Mouse (Mus musculus) right cerebral cortex, postnatal 14 days (tissue): ENCODE measurements at regions not wholly inside any gene's neighbourhood (a gene's known extent, or its start where the extent isn't known, plus 50 kb on each side); places are given as distances from the start of the nearest gene placed in this dataset.
"Not testable (repeated sequence)": the region's sequence is repeated elsewhere in the genome, so short reads cannot be mapped to it uniquely, and the experiment has no call there.

ENCODE experiments used
- DNase-seq: peaks from one replicate; pipeline ENCODE4 v3.0.0; 2022

DNA sequence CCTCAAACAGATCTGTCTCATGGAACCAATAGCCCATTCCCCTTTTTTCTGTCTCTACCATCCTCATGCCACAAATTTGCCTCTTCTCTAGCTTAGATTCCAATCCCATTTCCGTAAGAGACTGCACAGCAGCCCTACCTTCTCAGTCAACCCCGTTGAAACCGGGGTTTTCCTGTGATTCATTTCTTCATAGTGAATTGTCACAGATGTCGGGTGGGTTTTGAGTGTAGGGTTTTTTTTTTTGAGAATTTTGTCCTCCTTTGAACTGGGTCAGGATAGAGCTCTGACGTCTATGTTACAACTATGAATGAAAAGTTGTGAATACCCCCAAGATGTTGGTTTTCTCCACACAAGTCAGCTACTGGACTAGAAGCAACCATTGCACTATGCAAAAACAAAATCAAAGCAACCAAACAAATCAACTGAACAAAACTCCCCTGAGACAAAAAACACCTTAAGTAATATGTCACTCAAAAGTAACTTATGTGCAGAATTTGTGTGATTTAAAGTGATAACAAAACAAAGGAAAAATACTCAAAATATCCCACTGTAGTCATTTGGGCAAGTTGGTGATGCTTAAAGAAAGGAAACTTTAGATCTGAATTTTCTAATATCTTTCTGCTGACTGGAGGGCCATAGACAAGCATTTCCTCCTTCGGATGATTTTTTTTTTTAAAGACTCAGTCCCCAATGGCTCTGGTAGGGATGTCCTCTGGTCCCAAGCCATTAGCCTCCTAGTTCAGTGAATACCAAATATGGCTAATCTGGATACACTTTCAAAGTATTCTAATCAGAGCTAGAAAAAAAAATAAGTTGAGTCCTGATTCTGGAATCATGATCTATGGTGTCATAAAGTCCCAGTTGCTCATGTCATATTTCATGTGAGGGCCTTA, 120.7 kb upstream of the Tet2 start:
- DNase-seq: no peak

DNA sequence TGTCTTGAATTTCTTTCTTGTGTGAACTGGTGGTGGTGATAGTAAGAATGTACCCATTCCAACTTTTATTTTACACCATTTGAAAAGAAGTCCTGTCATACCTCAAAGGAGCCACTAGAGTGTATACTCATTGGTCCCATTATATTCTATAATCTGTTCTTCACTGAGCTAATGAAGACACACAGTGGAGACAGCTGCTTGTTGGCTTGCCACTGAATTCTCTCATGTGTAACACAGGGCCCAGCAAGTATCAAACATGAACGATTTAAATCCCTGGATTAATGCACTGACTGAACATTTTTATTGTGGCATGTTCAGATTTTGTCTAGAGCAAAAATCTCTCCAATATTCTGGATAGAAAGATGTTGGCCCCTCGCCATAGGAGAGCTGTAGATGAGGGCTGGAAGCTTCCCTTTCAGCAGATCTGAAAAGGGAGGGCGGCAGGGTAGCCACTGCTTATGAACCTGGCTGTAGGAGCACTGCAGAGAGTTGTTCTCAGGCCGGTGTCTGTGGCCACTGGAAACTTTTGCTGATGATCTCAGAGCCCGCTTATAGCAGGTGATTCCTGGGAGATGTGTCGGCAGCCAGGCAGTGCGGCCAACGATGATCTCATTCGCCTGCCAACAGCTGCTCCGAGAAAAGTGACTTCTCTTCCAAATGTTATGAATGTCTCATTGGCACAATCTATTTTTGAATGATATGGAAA, 128.0 kb upstream of the Tet2 start:
- peak; percentile 36 for DNase-seq

DNA sequence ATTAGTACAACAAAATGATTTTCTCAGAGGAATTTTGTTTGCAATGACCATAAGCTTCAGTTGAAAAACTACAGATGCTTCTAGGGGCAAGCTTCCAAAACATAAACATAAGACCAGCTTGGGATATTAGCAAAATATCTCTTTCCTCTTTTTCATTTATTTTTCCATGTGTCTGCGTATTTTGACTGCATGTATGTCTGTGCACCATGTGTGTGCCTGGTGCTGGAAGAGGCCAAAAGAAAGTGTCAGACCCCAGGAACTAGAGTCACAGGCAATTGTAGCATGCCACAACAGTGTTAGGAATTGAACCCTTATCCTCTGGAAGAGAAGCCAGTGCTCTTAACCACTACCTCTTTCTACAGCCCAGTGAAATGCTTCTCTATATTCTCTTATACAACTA, 133.0 kb upstream of the Tet2 start:
- no peak for DNase-seq

DNA sequence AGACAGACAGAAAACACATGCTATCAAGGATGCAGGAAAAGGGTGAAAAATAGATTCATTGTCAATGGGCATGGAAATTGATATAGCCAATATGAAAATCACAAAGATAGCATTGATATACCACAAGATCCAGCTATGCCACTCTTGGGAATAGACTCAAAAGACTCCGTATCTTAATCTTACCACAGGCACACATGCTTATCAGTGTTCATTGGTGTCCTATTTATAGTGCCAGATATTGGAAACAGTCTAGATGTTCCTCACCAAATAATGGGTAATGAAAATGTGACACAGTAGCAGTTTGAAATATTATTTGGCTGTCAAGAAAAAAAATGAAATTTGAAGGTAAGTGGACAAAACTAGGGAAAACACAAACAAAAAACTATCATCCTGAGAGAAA, 135.0 kb upstream of the Tet2 start:
- DNase-seq: no peak

DNA sequence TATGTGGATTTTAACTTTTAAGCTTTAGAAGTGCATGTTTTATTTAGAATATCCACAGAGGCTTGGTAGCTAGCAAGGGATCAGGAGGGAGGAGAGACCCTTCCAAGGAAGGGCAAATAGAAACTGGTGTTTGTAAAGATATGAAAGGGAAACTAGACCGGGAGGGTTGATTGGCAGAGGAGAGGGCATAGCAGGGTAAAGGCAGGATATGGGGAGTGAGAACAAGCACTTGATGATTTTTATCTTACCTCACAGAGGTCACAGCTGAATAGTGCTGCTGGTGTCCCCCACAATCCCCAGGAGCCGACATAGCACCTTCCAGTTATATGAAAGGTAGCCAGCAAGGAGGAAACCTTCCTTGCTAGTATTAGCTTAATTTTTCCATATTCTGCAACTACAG, 135.4 kb upstream of the Tet2 start:
- DNase-seq: no peak

DNA sequence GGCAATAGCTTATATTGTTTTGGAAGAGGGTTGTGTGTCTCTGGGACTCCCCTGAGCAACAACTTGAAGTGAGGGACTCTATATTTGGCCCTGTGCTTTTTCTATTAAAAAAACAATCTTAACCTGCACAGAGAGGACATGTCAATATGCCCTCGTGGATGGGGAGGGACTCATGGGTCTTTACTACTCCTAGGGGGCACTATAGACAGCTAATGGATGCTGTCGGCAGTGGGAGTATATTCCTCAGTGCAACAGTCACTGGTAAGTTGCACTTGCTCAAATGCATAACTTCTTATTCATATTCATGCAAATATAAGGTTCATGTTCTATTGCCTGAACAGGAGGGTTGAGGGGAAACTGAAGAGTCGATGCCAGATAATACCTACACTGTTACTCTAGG, 135.9 kb upstream of the Tet2 start:
- no peak for DNase-seq

DNA sequence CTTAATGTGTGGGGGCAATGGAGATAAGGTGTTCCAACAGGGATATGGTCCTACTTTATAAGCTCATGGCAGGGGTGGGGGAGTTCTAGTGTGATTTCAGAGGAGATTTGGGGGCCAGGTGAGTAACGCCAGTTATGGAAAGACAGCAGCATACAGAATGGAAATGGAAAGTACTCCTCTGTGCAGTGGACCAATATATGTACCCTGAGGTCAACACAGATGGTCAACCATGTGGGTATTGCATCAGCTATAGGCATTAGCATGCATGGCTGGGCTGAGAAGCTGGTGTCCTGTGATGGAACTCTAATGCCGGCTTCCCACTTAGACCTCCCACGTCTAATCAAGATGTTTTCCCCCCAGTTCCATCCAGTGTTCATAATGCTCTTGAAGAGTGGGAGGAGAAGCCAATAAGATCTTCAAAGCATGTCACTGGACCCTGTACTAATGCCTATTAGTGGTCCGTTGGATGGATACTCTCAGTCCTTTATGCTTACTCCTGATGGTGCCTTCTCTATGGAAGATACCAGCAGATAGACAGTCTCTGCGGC, 139.3 kb upstream of the Tet2 start:
- DNase-seq: no peak

DNA sequence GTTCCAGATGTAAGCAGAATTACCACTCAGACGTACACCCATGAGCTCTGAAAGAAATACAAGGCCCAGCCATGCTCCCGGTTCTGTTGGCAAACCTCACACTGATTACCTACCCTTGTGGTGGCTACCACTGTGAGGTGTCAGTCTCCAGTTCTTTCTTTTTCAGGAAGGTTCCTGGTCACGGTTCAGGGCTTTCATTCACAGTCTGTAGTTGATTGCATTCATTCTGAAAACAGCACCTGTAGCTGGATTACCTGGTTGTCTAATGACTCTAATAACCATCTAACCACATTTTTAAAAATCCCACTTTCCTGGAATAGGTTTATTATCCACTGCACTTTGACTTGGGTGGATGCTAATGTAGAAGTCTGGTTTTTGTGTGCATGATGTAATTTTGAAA, 139.8 kb upstream of the Tet2 start:
- DNase-seq: no peak

DNA sequence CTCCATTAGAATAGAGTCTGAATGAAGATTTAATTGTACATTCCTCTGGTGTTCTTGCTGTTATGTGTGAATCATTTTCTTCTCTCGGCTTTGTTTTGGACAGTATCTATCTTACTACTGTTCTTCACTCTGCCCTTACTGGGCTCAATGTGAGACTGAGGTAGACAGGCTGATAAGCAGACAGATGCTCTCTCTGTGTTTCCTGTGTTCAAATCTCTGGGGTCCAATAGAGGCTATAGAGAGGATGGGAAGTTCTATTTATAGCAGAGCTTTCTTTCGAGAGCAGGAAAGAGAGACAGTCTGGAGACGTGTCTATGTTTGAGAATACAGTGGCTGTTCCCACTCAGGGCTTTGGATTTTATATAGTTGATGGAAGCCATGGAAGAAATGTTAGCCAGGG, 140.5 kb upstream of the Tet2 start:
- no peak for DNase-seq

DNA sequence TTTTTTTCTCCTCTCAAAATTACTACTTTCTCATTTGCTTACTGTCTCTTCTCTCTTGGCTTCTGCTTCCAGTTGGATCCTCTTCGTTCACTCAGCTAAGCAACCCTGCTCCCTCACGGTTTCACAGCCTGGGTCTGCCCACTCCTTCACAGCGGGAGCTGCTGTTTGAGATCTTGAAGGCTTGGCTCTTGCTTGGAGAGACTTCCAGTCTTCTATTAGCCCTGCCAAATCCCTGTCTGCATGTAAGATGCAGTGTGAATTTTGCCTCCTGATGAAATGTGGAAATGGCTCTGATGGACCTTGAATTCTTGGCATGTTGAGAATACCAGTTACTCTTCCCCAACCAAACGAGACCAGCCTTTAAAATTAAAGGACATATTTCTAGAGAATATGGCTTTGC, 149.1 kb upstream of the Tet2 start:
- DNase-seq: peak; percentile 13

DNA sequence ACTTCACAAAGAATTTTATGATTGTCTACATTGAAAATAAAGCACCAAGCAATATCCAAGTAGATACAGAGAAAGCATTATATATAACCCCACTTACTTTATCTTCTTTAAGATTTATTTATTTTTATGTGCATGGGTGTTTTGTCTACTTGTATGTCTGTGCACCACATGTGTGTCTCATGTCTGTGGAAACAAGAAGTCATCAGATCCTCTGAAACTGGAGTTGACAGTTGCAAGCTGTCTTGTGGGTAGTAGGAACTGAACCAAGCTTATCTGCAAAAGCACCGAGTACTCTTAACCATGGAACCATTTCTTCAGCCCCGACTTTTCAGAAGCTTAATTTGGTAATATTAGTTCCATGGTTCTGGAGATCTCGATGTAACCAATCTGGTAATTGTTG, 151.2 kb upstream of the Tet2 start:
- DNase-seq: no peak

DNA sequence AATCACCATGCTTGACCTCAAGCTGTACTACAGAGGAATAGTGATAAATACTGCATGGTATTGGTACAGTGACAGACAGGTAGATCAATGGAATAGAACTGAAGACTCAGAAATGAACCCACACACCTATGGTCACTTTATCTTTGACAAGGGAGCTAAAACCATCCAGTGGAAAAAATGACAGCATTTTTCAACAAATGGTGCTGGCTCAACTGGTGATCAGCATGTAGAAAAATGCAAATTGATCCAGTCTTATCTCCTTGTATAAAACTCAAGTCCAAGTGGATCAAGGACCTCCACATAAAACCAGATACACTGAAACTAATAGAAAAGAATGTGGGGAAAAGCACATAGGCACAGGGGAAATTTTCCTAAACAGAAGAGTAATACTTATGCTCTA, 159.9 kb upstream of the Tet2 start:
- DNase-seq: not testable (repeated sequence)

DNA sequence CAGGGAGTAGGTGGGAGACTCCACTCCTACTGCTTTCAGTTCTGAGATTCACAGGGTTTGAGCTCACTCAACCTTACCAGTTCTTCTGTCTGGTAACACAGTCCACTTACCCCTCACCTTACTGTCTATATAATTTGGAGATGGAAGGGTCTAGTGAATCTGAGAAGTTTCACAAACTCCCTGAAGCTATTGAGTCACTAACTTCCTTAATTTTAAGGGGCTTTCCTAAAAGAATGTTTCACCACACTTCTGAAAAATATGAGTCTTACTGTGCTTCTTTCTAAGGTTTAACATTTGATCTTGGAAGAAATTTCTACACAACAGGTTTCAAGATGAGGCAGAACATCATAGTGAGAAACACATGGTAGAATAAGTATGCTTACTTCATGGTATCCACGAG, 166.6 kb upstream of the Tet2 start:
- DNase-seq: no peak

DNA sequence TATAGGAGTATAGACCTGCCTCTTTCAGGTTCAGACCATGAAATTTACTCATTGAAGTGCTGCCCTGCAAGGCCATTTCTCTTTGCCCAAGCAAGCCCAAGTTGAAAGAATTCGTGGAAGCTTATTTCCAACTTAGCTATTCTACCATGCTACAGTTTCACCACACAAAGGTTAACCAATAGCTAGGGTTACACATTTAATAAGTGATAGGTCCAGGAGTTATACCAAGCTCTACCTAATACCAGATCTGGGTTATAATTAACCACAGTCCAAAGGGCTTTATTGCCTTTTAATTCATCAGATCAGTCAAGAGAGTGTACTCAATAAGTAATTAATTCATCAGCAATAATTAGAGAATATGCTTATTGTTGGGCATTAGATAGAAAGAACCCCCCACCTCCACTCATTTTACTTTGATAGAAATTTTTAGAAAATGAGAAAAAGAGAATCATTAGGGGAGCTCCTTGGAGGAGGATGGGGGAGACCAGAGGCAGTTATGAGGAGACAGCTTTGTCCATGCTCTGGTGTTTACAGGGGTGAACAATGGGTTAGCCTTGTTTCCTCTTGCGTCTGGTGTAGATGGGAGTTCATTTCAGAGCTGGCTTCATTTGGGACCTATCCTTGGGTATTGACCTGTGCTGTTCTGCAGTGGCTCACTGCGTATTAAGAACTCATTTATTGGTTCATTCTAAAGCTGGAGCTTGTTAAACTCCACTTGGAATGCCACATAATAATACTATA, 177.8 kb upstream of the Tet2 start:
- DNase-seq: no peak

DNA sequence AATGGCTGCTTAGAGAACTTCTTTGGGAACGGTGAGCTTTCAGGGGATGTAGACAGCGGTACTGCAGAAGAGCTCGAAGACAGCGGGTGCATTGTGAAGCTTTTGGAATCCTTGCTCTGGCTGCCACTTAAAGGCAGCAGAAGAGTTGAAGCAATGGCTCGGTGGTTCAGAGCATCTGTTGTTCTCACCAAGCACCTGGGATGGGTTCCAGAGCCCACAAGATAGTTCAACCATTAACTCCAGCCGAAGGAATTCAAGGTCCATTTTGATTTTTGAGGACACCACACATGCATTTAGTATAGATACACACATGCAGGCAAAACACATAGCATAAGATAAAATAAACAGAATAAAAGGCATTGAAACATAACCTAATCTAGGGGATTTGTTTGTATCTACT, 181.9 kb upstream of the Tet2 start:
- DNase-seq: no peak

DNA sequence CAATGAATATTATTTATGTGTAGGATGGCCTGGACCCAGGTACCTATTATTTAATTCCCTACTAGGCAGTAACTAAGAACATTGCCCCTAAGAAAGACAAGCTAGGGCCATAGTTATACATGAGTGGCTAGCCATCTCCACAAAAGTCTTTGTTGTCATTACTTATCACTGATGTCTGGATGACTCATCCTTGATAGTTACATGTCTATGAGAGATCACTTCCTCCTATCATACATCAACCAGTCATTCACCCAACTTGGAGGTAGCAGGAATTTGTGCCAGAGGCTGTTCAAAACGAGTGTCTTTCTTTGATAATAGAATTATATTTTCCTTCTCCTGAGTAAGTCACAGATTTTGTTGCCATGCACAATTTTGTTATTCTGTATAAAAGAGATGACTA, 190.7 kb upstream of the Tet2 start:
- DNase-seq: no peak

DNA sequence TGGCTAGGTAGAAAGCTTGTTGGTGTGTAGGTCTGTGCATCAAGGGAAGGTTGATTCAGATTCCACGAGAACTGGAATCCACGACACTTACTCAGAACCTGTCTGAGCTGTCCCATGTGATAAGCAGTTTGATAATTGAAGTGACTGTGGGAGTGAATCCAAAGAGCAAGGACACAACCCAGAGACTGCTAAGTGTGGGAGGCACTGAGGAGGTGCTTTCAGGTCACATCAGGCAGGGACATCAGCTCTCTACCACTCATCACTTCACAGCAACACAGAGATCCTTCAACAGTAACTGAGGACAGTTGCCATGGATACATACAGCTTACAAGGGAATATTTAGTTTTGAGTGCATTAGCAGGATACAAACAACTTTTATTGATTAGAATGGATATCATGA, 194.0 kb upstream of the Tet2 start:
- DNase-seq: no peak

DNA sequence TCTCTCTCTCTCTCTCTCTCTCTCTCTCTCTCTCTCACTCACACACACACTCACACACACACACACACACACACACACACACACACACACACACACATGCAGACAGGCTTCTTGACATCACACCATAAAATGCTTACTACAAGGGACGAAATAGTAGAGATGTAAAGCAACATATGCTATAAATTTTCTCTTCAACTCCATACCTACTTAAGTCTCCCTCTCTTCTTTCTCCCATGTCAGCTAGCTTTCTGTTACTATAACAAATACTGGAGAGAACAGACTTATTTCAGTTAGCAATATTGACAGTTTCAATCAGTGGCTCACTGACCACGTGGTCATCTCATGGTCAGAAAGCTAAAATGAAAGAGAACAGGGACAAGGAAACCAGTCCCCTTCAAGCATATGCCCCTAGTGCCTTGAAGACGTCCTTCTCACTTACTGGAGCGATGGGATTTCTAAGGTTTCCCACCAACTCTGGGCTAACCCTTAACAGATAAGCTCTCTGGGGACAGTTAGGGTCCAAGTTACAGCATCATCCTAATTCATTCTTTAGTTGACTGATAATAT, 199.7 kb upstream of the Tet2 start:
- DNase-seq: no peak

DNA sequence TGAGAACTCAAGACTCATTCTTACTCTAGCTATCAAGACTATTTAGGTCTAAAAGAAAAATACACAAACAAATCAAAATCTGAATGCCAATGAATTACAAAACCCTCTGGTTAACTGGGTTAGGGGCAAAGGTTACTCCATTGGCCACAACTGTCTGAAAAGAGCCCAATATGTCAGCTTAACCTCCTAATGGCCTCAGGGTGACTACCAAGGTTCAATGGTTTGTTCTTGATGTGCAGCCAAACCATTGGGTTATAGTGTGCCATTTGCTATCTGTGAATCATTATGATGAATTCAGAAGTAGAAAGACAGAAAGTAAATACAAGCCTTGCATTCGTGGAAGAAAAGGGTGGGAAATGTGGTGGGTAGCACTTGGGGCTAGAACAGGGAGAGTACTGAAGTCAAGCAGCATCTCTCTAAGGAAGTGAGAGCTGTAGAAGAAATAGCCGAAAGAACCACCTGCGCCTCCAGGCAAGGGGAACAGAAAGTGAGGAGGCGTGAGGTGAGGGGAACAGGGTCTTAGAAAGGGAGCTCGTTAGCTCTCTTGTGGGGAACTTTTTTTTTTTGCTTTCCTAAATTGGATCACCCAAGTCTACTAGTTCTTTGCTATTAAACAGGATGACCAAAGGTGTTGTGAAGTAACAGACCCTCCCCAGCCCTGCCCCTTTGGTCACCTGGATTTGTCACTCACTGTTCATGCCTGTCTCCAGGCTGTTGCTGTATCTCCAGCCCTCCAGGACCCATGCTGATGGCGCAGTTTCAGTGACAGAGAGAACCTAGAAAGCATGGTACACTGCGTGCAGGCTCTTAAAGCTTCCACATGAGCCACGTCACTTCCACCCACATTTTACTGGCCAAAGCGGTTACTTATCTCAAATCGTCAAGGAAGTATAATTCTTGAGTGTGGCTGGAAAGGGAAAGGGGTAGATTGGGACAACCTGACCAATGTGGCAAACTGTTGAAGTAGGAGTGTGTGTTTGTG, 204.1 kb upstream of the Tet2 start:
- DNase-seq: no peak

DNA sequence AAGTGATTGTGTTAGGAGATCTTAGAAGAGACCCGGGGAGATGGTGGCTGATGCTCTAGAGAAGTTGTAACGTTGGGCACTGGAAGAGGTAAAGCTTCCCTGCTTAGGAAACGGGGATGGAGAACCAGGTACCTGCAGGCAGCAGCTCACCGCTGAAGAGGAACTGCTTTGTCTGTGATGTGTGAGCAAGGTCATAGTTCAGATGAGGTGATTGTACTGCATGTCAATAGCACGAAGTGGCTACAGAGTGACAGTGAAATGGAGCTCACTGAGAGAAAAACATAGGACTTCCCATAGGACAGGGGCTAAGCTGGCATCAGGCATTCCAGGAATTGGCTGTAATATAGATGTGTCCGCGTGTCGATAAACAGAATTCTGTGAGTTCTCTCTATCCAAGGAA, 205.1 kb upstream of the Tet2 start:
- DNase-seq: no peak

DNA sequence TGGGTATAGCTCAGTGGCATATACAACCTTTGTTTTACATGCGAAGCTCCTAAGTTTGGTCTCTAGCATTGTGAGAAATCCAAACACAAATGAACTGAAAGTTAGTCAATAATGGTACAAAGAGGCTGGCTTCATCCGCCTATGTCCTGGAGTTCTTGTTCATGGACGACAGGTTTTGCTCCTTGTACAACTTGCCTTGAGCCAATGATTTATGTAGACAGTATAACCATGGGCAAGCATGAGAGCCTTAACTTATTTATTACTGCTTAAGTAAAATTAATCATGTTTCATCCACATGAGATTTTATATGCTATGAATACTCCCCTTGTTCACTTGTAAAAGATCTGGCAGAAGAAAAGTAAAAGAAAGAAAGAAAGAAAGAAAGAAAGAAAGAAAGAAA, 205.7 kb upstream of the Tet2 start:
- DNase-seq: no peak

DNA sequence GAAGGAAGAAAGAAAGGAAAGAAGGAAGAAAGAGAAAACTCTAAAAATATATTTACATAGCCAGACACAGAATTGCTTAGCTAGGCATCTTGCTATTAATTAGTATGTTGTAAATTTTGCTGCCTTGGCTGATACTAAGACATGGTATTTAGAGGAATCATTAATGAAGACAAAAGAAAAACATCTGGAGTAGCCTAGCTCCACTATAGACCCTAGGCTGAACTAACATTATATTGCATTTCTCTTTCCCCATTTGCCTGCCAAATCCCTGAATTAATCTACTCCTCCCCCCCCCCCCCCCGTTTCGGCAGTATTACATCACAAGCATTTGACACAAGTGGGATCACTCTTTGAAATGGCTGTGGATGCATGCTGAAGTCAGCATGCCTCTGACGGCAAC, 206.1 kb upstream of the Tet2 start:
- no peak for DNase-seq
